Mouse (Mus musculus) retina, adult 2 months (tissue): ENCODE measurements around the gene Lgals2.

ENCODE experiments used
- DNase-seq: peaks from one replicate; pipeline ENCODE4 v3.0.0-alpha.2; 2012; ENCODE audit warnings: low read depth, low spot score

Lgals2 gene

DNA sequence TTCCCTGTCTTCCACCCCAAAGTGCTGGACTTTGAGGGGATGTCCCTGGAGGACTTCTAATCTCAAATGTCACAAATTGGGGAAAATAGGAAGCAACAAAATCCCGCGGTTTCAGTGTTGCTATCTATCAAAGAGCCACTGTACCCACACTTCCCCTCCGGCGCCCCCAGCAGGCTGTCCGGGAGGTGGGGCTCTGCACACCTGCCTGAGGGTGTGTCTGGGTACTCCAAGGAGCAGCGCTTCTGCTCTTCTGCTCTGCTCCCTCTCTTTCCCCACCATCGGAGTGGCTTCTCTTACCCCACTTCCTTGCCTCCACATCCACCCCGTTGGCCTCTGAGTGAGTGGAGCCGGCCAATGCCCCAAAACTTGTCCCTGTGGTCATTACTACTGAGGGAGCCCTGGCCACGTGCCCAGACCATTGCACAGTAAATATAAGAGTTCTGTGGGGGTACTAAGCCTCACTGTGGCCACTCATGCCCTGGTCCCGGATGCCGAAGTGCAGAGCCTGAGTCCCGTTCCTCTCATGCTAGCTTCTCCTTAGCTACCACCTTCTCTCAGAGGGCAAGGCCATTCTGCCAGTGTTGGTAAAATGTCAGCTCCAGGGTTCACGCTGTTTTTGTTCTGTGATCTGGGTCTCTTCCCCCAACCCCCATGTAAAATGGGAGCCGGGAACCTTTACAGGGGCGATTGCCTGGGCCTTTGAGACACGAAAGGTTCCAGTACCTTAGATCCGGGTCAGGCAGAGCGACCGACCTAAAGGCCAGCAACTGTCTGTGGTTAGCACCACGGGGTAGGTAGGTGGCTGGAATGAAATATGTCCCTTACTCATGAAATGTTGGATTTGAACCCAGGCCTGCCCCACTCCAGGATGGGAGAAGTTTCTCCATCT is 11.5 kb downstream of the Lgals2 start:
- no peak for DNase-seq

DNA sequence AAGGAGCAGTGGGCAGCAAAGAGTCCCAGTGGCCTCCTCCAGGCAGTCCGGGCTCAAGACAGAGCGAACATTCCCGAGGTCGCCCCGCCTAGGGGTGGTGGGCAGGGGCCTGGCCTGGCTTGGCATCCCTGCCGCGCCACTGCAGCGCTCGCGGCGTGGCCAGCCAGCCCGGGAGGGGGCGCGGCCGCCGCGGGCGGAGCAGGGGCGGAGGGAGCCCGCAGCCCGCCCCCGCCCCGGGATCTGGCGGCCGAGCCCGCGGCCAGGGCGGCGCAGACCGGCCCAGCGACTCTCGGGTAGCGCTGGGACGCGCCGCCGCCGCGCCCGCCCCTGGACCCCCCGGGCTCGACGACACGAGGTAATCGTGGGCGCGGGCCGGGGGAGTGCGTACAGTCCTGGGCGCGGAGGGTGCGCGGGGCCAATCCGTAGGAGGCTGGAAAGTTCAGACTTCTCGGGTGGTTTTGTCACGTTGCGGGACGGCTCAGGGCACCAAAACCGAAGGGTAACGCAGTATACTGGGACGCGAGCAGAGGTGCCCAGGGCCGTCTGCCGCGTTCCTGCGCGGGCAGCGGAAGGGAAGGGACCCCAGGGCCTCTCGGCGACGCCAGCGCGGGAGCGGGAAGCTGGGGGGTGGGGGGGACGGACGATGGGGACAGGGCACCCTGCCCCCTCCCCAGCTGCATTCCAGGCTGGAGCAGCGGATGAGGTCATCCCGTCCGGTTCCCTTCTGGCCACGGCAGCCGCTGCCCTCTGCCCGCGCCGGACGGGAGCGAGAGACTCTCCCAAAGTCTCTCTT is 12.8 kb downstream of the Lgals2 start, which contains the start of gene Cdc42ep1:
Gene Cdc42ep1 (plus strand): TSS at position 254 of the 793 bp plus-strand sequence.
- DNase-seq: no peak

DNA sequence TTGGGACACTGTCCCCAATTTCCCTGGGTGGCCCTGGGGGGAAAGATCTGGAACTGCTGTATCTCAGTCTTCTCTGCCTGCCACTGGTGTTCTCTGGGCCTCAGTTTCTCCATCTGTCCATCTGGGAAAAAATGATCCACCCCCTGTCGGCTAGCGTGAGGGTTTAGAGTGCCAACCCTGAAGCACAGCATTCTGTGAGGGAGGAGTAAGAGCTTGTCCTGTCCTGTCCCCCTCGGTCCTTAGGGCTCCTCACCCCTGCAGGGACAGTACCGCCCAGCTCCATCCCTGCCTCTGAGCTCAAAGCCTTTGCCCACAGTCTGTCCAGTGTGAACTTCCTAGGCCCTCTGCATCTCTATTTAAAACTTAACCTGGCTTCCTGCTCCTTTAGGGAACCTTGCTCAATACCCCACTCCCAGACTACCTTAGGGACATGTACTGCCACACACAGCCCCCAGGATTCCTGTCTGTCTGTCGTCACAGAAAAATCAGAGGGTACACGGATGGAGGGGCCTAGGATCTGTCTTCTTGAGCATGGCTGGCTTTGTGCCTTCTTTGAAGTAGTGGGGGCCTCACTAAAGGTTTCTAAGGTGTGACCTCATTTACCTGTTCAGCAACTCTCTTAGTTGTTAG is 14.1 kb downstream of the Lgals2 start:
- DNase-seq: no peak

DNA sequence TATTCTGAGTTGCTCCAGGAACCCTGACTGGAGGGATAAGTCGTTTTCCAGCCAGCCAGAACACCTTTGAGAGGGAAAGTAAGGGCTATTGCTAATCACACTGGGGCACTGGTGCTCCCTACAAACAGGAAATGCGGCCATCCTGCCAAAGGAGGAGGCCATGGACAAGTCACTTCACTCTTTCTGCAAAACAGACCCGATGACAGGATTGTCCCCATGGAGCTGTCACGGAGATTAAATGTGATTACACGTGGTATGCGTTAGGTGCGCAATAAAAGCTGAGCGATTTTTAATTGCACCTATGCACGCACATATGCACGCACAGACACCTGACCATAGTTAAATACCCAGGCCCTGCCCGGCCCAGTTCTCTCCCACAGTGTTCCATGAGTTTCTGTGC is 14.6 kb downstream of the Lgals2 start:
- no peak for DNase-seq

DNA sequence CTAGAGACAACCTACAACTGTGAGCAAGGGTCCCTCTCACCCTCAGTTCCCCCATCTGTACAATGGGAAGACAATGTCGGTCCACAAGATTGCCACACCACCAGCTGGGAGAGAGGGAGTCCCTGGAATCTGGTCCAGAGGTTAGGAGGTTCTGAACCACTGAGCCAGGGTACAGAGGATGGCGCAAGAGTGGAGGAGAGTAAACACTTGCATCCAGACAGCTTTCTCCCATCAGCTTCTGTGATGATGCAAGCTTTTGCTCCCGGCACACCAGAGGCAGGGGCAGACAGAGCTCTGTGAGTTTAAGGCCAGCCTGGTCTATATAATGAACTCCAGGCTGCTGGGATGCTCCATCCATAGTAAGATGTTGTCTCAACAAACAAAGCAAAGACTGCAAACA is 15.1 kb downstream of the Lgals2 start:
- no peak for DNase-seq

DNA sequence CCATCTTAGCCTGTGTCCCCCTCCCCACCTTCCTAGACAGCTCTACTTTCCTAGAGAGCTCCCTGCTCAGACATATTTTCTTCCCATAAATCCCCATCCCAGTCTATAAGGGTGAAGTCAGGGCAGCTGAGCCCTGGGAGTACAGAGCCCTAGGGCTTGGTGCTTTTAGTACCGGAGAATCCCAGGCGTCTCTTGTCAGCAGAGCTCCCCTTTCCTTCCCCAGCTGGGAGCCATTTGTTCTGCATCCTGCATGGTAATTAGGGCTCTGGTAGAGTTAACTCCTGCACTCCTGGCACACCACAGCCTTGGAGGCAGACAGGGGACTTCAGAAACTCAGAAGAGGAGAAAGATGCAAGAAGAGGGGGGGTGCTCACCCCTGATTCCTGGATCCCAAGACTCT is 15.6 kb downstream of the Lgals2 start:
- no peak for DNase-seq

DNA sequence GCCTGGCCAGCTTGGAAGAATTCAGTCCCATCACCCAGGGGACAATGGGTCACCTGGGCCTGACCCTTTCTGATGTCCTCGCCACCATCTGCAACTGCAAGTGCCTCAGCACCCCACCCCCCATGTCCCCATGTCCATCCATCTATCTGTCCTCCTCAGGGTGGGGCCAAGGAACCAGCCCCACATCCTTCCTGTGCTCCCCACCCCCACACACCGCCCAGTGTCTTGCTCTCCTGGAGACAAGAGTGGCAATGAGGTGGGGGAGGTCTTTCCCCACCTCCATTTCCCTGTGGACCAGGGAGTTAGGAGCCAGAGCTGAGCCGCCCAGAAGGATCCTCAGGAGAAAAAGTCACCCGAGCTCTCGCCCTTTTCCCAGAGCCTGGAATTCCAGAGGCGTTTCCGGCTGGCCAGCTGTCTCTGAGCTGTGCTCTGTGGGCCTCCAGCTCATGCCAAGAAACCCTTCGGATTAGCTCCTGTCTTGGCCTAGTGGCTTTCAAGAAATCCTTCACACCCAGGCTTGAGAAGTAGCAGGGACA is 19.2 kb downstream of the Lgals2 start:
- no peak for DNase-seq

DNA sequence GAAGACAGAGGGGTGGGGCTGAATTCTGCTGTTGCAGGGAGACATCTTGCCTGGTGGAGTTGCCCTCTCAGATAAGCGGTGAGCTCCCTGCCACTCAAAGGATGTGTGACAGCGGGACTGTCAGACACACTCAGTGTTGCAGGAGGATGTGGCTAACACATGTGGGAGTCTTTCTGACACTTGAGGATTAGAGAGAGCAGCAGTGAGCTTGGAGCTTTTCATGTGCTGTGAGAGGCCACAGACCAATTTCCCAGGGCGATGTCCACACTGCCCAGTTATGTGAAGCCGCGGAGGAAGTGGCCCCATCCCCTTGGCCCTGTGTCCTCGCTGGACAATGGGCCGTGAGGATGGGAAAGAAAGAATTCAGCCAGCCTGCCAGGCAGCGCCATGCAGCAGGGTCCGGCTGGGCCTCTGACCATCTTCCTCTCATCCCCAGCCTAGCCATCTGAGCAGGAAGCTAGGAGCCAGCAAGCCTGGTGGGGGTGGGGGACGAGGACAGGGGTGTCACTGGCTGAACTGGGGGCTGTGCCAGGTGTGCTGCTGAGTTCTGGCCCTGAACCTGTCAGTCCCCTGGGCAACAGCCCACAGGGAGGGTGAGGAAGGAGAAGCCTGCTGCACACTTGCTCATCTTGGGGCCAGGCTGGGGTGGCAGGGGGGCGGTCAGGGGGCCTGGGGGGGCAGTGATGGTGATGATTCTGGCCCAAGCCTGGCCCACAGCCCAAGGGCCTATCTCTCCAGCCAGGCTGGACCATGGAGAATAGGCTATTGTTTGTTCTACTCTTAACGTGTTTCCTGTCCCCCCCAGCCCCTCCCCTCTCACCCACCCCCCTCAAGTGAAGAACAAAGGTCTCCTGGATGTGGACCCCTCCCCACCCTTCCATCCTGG is 19.9 kb downstream of the Lgals2 start:
- DNase-seq: no peak

DNA sequence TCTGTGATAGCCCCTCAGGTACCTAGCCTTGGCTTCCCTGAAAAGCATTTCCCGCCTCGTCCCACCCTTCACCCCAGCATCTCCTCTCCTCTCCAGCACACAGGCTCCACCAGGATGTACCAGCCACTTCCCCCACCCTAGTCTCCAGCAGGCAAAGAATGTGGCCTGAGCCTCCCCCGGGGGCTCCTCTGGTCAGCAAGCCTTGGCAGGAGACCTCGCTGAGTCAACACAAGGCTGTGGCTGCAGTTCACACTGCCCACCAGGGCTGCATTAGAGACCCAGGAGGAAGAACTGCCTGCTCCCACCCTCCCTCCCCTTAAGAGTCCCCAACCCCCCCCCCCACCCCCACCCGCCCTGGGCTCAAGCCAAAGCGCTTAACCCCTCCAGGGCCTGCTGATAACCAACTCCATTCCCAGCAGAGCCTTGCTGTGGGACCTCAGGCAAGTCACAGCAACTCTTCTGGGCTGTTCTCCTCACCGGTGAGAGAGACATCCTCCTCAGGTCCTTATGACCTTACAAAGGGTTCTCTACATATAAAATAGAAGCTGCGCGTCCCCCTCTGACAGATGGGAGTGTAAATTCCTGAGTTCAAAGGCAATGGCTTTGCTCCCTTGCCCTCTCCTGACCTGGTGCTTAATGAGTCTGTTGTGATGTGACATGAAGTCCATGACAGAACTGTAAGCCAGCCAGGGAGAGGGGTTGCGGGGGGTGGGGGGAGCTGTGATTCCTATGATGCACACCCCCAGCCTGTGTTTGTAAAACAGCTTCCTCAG is 20.9 kb downstream of the Lgals2 start:
- DNase-seq: no peak

DNA sequence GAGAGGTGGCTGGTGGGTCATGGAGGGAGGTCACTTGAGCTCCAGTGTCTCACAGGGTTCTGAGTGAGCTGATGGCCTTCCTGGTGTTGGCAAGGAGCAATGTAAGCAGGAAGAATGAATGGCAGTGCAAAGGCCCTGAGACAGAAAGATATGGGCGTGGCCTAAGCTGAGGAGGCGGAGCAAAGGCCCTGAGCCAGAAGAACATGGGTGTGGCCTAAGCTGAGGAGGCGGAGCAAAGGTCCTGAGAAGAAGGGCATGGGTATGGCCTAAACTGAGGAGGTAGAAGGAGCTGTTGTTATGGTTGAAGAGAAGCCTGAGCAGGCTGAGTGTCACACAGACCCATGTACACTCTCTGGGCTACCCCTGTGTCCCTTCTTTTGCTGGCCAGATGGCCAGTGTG is 21.7 kb downstream of the Lgals2 start:
- DNase-seq: no peak

DNA sequence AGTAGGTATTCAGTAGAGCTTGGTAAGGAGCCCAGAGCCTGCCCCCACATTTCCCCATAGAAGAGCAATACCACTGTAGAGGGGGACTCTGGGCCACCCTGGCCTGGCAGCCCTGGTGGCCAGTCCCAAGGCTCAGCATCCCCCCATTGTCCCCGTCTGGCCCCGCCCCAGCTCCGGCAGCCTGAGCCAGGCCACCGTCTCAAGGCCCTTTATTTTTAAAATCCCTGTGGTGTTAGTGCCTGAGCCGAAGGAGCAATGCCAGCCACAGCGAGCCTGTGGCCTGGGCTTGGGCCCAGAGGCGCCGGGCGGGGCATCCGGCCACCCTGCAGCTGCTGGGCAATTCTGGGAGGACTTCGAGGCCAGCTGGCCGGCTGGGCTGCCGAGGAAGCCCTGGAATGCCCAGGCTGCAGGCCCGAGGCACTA is 22.6 kb downstream of the Lgals2 start:
- DNase-seq: no peak

DNA sequence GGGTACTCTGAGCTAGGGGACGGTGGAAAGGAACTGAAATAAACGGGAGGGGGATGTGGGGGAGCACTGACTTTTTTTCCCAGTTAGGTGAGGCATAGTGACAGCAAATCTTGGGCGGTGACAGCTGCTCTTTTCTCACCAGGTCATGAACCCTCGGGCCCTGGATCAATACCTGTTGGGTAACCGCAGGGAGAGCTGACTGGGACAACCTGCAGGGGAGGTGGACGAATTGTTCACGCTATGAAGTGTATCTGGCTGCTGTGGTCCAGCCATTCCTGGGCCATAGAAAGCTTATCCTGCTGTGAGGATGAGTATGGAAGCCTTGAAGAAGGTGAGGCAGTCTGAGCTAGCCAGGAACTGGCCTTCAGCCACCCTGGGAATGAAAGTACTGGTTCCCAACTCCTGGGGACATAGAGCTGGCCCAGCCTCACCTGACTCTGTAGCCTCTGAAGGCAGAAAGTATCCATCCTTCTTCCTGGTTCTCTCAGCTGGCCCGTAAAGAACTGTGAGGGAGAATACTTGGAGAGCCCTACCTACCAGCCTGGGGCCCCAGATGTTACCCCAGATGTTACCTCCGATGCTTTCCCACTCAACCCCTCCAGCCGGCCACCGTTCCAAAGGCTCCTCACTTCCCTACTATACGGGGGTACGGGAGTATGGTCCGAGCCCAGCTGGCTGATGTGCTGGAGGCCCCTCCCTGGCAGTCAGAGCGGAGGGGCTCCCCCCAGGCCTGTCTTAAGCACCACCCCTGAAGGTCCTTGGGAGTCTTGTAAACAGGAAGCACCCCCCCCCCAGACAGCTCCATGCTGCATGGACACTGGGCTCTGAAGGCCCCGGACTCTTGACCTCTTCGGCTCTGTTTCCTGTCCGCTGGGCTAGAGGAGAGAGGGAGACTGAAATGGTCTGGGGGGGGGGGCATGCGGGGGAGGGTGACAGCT is 23.3 kb downstream of the Lgals2 start:
- DNase-seq: no peak

DNA sequence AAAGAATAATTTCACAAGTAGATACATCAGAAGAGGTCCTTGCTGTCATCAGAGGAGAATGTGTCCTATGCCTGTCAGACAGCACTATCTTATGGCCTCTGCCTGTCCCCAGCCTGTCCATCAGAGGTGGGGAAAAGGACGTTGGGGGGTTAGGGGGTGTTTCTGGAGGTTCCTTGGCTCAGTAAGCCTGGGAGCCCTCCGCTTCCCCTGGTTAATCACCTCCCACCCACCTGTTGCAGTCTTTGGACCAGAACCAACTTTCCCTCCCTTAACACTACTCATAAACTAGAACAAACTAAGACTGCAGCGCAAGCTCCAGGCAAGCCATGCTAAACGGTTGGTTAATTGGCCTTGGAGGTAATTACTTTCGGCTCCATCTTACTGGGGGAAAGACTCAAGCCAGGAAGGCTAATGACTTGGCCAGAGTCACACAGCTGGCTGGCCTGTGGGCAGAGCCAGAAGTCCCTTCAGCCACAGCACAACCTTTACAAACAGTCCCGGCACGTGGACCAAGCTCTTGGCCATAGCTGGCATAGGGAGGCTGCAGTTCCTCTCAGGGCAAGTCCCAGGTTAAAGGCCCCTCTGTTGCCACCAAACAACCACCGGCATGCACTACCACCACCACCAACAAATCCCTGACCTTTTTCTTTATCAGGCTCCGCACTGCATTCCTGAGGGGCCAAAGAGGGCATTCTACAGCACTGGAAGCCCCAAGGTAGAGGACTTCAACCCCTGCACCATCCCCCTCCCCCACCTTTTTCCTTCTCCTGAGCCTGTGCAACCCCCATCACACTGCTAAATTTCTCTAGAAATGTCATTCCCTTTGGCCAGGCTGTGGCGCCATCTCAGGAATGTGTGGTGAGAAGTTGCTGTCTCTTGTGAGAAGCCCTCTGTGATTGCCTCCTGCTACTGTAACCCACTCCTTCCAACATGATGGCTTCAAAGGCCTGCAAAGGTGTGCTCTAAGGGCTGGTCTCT is 24.3 kb downstream of the Lgals2 start:
- DNase-seq: no peak

DNA sequence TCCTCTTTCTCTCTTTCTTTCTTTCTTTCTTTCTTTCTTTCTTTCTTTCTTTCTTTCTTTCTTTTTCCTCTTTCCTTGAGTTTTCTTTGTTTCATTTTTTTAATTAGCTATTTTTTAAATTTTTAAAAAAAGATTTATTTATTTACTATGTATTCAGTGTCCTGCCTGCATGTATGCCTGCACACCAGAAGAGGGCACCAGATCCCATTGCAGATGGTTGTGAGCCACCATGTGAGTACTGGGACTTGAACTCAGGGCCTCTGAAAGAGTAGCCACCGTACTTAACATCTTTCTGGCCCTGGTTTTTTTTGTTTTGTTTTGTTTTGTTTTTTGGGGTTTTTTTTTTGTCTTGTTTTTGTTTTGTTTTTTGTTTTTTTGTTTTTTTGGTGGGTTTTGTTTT is 25.7 kb downstream of the Lgals2 start:
- DNase-seq: no peak

DNA sequence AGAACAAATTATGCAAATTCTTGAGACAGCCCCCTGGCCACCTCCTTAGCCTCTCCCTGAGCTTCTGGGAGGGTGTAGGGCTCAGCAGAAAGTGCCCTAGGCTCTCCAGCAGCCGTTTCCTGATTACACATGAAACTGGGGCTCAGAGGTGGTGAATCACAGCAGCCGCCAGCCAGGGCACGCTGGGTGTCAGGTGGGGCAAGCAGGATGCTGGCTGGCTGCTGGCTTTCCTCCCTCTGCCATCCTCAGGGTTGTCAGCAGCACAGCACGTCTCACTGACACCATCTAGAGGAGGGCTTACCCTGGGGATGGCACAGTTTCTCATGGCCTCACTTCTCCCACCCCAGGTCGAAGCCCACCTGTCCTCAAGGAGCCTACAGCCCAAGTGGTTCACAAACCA is 27.0 kb downstream of the Lgals2 start:
- no peak for DNase-seq

DNA sequence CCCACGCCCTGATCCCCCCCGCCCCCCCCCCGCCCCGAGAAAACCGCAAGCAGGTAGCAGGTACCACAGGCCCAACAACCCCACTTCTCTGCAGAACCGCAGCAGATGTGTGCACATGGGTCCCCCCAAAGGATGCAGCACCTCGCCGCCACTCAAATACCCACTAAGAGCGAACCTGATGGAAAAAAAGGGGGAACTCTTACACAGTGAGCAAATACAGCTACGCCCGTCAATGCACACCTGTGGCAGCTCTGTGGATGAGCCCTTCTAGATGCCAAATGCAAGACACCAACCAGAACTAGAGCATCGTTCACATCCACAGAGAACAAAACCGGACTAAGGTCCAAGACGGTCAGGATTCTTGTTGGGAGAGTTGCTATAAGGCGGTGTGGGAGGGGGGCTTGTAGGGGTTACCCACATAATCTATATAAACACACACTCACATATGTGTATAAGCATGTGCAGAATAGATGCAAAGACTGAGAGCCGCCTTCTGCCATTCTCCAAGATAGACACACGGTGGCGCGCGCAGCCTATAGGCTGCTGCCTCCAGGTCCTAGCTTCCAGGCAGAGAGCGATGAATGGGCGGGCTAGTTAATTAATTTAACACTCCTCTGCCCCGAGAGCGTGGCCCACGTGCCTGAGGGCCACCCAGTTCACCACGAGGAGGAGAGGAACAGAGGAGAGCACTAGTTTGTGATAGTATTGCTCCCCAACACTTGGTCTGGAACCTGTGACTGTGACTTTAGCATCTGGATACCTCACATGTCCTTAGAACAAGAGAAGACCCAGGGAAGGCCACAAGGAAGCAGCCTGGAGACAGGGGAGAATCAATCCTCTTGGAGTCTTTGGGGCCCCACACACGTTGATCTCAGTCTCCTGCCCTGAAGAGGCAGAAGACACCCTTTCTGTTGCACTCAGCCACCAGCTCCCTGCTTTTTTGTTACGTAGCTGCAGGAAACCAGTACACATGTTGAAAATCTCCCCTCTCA is 28.8 kb downstream of the Lgals2 start:
- DNase-seq: no peak

DNA sequence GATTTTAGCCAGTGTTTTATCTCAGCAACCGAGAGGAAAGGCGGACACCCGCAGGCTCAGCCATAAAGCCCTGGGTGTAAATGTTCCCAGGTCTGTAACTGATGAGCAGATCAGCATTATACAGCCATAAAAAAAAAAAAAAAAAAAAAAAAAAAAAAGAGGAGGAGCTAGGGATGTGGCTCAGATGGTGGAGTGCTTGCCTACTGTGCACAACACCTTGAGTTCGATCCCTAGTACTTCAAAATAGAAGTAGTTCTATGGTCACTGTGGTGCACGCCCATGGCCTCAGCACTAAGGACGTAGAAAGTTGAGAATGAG is 39.3 kb downstream of the Lgals2 start:
- no peak for DNase-seq
